Mouse (Mus musculus): ENCODE measurements around the gene Zkscan7.
"Not testable (repeated sequence)": the region's sequence is repeated elsewhere in the genome, so short reads cannot be mapped to it uniquely, and the experiment has no call there.

The Zkscan7 gene

DNA sequence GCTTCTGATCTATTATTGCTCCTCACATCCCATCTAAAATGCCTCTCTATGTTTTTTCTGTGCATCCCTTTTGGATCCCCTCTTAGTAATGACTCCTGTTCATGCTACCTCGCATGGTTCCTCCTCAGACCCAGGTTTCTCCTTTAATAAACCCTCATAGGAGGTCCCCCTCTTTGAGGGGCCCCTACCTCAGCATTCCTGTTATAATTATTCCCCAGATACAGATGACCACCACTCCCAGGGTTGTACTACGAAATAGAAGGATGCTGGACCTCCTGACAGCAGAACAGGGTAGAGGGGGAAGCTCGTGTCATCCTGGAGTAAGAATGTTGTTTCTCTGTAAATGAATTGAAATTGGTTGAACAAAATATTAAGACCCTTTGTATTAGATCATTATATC lies at the start of gene Zkscan7:
Gene Zkscan7 (plus strand): TSS at position 301 of the 400 bp plus-strand sequence.
- DNase-seq (ENCODE audit: low spot score) = no peak

DNA sequence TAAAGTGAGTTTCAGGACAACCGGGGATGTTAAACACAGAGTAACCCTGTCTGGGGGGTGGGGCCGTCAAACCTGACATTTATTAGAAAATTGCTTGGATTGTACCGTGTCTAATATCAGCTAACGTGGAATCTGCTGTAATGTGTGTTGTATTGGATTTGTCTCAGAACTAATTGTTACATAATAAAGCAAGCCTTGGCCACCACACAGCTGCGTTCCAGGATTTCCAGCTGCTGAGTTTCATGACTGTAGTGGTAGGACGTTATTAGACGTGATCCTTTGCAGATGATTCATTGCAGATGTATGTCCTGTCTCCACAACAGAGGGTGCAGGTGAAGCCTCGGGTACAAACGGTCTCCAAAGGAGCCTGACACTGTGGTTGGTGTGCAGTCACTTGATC lies 49.4 kb upstream of the Zkscan7 start:
- no peak for DNase-seq (ENCODE audit: low spot score)

DNA sequence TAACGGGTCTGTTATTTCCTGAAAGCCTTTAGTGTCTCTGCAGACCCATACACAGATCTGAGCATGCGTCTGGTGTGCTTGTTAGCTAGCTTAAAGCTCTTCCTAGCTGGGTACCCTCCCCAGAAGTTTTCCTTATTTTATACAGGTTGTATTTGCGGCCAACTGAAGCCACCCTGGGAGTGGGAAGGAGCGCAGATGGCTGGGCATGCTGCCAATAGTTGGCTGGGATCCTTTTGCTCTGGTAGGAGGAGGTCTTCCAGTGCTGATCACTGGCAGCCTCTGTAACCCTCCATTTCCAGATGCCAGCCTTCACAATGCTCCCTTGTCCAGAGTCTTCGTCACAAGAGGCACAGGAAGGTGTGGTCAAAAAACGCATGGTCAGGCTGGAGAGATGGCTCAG lies 48.7 kb upstream of the Zkscan7 start:
- DNase-seq (ENCODE audit: low spot score) = no peak

DNA sequence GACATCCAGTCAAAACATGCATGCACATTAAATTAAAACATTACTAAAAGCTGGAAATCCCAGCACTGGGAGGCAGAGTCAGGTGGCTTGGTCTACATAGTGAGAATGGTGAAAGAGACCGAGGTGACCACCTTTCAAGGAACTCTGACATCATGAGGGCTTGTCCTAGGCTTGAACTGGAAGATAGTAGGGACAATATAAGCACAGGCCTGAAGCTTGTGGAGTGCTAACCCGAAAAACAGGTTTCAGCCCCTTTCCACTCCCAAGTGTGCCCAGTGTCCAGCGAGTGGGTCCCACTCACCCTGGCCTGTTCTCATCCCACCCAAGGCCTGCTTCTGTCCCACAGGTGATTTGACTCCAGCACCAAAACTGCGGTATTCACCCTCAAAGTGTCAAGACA lies 48.3 kb upstream of the Zkscan7 start:
- DNase-seq (ENCODE audit: low spot score) = no peak

GRCm38 (mm10) chr9:122837680-122838079 lies 47.8 kb upstream of the Zkscan7 start:
- peak; percentile 52 for DNase-seq (ENCODE audit: low spot score)

- no peak for DNase-seq (ENCODE audit: low spot score)
Measured at GRCm38 (mm10) chr9:122843760-122844159, 41.7 kb upstream of the Zkscan7 start, which contains the start of gene Gm35549. Gene Gm35549, minus strand, starts transcription at chr9:122844035.

- no peak for DNase-seq (ENCODE audit: low spot score)
Measured at GRCm38 (mm10) chr9:122845621-122846020, 39.9 kb upstream of the Zkscan7 start.

- DNase-seq (ENCODE audit: low spot score) = no peak
Measured at GRCm38 (mm10) chr9:122846156-122846555, 39.3 kb upstream of the Zkscan7 start.

DNA sequence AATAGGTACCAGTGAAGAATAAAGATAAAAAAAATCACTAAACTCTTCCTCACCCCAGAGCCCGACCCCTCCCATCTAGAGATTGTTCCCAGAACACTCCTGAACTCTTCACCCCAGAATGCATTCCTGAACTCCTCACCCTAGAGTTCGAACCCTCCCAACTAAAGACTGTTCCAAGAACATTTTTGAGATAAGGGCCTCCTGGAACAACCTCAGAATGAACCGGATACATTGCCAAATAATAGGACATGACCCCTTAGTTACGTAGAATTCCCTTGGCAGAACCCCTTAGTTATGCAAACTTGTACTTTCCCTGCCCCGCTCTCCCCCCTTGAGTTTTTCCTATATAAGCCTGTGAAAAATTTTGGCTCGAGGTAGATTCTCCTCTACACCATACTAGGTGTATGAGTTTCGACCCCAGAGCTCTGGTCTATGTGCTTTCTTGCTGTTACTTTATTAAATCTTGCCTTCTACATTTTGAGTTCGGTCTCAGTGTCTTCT lies 37.6 kb upstream of the Zkscan7 start:
- not testable (repeated sequence) for DNase-seq (ENCODE audit: low spot score)

GRCm38 (mm10) chr9:122854526-122854925 lies 31.0 kb upstream of the Zkscan7 start:
- DNase-seq (ENCODE audit: low spot score) = no peak

DNA sequence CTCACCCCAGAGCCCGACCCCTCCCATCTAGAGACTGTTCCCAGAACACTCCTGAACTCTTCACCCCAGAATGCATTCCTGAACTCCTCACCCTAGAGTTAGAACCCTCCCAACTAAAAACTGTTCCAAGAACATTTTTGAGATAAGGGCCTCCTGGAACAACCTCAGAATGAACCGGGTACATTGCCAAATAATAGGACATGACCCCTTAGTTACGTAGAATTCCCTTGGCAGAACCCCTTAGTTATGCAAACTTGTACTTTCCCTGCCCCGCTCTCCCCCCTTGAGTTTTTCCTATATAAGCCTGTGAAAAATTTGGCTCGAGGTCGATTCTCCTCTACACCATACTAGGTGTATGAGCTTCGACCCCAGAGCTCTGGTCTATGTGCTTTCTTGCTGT lies 30.3 kb upstream of the Zkscan7 start:
- not testable (repeated sequence) for DNase-seq (ENCODE audit: low spot score)

DNA sequence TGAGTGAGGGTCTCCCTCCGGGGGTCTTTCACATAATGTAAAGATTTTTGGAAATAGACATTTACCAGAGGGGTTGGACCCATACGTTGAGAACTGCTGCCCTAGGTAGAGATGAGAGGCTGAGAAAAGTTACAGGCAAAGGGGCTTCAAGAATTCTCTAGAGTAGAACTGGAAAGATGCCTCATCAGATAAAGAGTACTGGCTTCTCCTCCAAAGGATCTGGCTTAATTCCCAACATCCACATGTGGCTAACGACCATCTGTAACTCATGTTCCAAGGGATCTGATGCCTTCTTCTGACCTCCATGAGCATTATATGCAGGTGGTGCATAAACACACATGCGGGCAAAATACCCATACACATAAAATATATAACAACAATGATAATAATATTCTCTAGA lies 29.9 kb upstream of the Zkscan7 start:
- no peak for DNase-seq (ENCODE audit: low spot score)

DNA sequence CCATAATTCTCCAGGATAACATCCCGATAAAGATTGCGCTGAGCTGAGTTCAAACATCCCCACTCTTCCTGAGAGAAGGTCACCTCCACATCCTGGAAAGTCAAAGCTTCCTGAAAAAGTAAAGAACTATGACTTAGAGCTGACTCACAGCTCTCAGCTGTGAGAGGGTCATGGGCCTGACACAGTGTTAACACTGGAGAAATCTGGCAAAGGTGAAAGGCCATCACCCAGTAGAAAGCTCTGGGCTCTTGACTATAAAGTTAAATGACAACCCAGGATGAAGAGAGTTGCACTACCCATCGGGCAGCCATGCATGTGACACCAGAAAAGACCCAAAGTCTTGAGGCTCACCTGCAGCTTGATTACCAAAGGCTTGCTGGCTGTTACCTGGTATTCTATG lies 28.8 kb upstream of the Zkscan7 start:
- DNase-seq (ENCODE audit: low spot score) = no peak

DNA sequence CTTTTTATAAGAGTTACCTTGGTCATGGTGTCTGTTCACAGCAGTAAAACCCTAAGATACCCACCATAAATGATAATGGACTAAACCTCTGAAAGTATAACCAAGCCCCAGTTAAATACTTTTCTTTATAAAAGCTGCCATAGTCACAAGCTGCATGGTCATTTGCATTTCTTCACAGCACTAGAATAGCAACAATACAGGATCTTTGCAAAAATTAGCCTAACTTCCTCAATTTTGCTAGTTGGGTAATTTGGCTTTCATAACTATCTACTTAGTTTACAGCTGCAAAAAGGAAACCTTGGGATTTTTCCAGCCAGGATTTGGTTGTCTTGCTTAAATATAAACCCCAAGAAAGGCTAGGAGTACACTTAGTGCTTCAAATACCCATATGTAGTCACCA lies 24.7 kb upstream of the Zkscan7 start:
- no peak for DNase-seq (ENCODE audit: low spot score)

- DNase-seq (ENCODE audit: low spot score) = no peak
Measured at GRCm38 (mm10) chr9:122863731-122864130, 21.8 kb upstream of the Zkscan7 start.

DNA sequence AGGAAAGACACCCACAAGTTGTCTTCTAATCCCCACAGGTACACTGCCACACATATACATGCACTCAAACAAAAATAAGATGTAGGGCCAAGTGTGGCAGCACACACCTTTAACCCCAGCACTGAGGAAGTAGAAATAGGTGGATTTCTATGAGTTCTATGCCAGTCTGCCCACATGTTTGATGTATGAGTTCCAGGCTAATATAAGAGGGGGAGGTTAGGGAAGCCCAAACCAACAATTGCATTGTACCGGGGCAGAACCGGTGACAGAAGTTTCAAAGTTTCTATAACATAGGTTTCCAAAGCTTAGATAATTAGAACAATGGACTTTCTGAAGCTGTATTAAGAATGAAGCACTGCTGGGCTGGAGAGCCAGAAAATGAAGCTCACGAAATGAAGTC lies 20.6 kb upstream of the Zkscan7 start:
- DNase-seq (ENCODE audit: low spot score) = no peak

GRCm38 (mm10) chr9:122865697-122866166 lies 19.8 kb upstream of the Zkscan7 start, which contains the start of gene Zfp445:
Gene Zfp445, minus strand, starts transcription at chr9:122866006.
- peak; percentile 64 for DNase-seq (ENCODE audit: low spot score)

- DNase-seq (ENCODE audit: low spot score) = no peak
Measured at GRCm38 (mm10) chr9:122866192-122866591, 19.3 kb upstream of the Zkscan7 start.

DNA sequence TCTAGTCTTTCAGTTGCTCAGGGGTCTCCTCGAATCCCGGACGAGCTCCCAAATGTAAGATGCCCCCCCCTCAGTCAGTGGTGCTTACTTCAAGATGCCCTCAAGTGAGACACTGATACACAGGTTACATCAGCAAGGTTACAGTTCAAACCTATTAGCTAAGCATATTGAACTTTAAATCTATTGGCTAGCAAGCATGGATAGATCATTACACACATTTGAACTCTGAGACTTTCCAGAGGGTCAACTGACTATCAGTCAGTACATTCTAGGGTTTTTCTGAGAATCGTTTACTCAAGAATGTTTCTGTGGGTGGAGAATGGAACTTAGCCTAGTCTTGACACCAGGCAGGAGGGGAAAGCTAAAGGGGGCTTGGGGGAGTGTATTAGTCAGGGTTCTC lies 12.9 kb upstream of the Zkscan7 start:
- DNase-seq (ENCODE audit: low spot score) = no peak

DNA sequence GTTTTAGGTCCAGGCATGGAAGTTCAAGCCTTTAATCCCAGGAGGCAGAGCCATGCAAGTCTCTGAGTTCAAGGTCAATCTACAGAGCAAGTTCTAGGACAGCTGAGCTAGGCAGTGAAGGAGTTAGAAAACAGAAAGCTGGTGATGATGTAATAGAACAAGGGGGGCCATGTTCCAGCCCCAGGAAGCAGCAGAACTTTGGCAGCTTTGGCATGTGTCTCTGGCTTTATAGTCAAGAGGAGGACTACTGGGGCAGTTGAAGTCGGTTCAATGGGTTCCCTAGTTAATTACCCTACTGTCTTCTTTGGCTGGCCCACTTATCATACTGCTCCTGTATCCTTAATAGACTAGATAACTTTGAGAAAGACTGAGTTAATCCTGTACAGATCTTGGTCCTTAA lies 10.8 kb upstream of the Zkscan7 start:
- no peak for DNase-seq (ENCODE audit: low spot score)

- DNase-seq (ENCODE audit: low spot score) = no peak
Measured at GRCm38 (mm10) chr9:122875145-122875544, 10.3 kb upstream of the Zkscan7 start.

DNA sequence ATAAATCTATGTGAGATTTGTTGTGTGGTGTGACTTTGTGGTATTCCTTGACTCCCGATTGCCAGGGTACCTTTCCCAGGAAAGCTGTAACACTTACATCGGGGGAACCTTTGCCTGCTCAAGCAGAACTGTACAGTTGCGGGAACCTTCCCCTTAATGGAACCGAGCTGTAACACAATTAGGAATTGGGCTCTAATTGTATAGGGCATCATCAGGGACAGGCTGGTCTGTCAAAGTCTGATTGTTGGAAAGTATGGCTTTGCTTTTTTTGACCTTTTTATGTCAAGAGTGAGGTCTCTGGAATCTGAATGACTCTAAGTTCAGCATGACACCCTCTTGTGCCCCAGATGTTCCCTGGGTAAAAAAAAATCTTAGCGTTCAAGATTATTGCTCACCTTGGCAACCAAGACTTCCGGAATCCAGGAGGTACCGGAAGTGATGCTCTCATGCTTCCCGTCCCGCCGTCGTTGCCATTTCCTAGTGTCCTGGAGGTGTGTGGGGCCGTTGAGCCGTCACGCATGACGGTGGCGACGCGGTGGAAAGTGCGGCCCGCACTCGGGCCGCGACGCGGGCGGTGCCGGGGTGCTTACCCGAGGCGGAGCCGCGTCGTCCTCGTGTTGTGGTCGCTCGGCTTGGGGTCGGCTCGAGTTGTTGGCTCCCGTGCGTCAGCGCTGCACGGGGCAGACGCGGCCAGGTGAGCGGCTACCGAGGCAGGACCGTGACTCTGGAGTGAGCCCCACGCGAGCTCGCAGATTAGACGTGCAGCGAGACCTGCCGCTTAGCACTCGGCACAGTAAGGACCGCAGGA lies 1.1 kb downstream of the Zkscan7 start:
- peak; percentile 35 for DNase-seq (ENCODE audit: low spot score)

- no peak for DNase-seq (ENCODE audit: low spot score)
Measured at GRCm38 (mm10) chr9:122901047-122901446, 15.6 kb downstream of the Zkscan7 start.
